Mouse (Mus musculus) right cerebral cortex, postnatal 36 days (tissue): ENCODE data around the gene Olfr12.

ENCODE experiments used
- DNase-seq, 2 experiments: peaks; one replicate each; pipeline ENCODE4 v3.0.0; 2022; ENCODE audit warnings: low spot score in 2 of 2, mixed read lengths in 1 of 2

Gene Olfr12

GRCm38 (mm10) chr1:92640393-92640792, 22.8 kb downstream of the Olfr12 start:
- no peak for DNase-seq

GRCm38 (mm10) chr1:92641514-92642272, 24.1 kb downstream of the Olfr12 start, which contains the start of gene Cops9:
Gene Cops9, minus strand, starts transcription at chr1:92641985.
- peak; percentile 87 to 88 for DNase-seq

- DNase-seq = no peak
Observed at GRCm38 (mm10) chr1:92643691-92644090, 26.1 kb downstream of the Olfr12 start.

- DNase-seq = no peak
Observed at GRCm38 (mm10) chr1:92644916-92645315, 27.3 kb downstream of the Olfr12 start.

GRCm38 (mm10) chr1:92646111-92646510, 28.5 kb downstream of the Olfr12 start:
- no peak for DNase-seq

GRCm38 (mm10) chr1:92646601-92647000, 29.0 kb downstream of the Olfr12 start:
- DNase-seq = no peak

GRCm38 (mm10) chr1:92647026-92647425, 29.4 kb downstream of the Olfr12 start:
- no peak for DNase-seq

- DNase-seq = no peak
Observed at GRCm38 (mm10) chr1:92647752-92648151, 30.2 kb downstream of the Olfr12 start.

GRCm38 (mm10) chr1:92648197-92648596, 30.6 kb downstream of the Olfr12 start:
- no peak for DNase-seq

GRCm38 (mm10) chr1:92648673-92649072, 31.1 kb downstream of the Olfr12 start, which contains the start of gene Otos:
Gene Otos, minus strand, starts transcription at chr1:92648841.
- DNase-seq = peak; percentile 41 to 52

- no peak for DNase-seq
Observed at GRCm38 (mm10) chr1:92651467-92651866, 33.9 kb downstream of the Olfr12 start.

- no peak for DNase-seq
Observed at GRCm38 (mm10) chr1:92653179-92653578, 35.6 kb downstream of the Olfr12 start.

- no peak for DNase-seq
Observed at GRCm38 (mm10) chr1:92654676-92655075, 37.1 kb downstream of the Olfr12 start.

- no peak for DNase-seq
Observed at GRCm38 (mm10) chr1:92657025-92657820, 39.6 kb downstream of the Olfr12 start.

- no peak for DNase-seq
Observed at GRCm38 (mm10) chr1:92659392-92659791, 41.8 kb downstream of the Olfr12 start.

GRCm38 (mm10) chr1:92667106-92667505, 49.5 kb downstream of the Olfr12 start:
- no peak for DNase-seq

GRCm38 (mm10) chr1:92669430-92669829, 51.8 kb downstream of the Olfr12 start:
- DNase-seq = no peak

- no peak for DNase-seq
Observed at GRCm38 (mm10) chr1:92671326-92671725, 53.7 kb downstream of the Olfr12 start.
